Mouse (Mus musculus): ENCODE measurements around the gene Cltb. TPM values are rescaled to one million over a fixed set of nuclear protein-coding genes. Genes with fewer than 3 reads are reported as not detected.

Gene Cltb
- total RNA-seq, 1 experiment = 49.5 TPM

- Histone ChIP-seq H3K9me3 (ENCODE audit: control insufficient read depth, insufficient read depth, low read depth, low read length) (no peaks in the 10 kb centered on the region), H3K4me1 (ENCODE audit: control insufficient read depth in 2 of 2, insufficient read depth in 2 of 2, low read length in 2 of 2, poor library complexity in 1 of 2) (peaks cover 15 to 40% of the 10 kb centered on the region in 2 experiments; a peak in 3 of 4 replicates), H3K9ac (ENCODE audit: insufficient read depth, low read depth, low read length, poor library complexity, severe bottlenecking) (no peak overlapping the region), H3K4me3 (ENCODE audit: insufficient read depth in 1 of 2, low read depth in 1 of 2, low read length in 2 of 2, poor library complexity in 1 of 2, severe bottlenecking in 1 of 2) (no peak overlapping the region), H3K27ac (ENCODE audit: insufficient read depth, low read depth, low read length, poor library complexity, severe bottlenecking) (peak overlapping the region; percentile 26; the same call in 1 of the 2 replicates), H3K36me3 (ENCODE audit: control insufficient read depth, insufficient read depth, low read length, poor library complexity, severe bottlenecking) (no peaks in the 10 kb centered on the region)
- in situ Hi-C loops (cut with MboI; ENCODE audit: low sequenced_read_pairs in 2 of 2, unreplicated experiment in 2 of 2) = no loop called here
- DNase-seq (ENCODE audit: low read depth, low spot score) = peak; percentile 44
- TF ChIP-seq ZNF384 (IDR thresholded peaks at IDR 0.05; ENCODE audit: low read depth, low read length) = no peak
- no peak for TF ChIP-seq CHD2 (IDR thresholded peaks at IDR 0.05; ENCODE audit: low read depth, low read length)
- no peak for TF ChIP-seq MAFK (IDR thresholded peaks at IDR 0.05; ENCODE audit: insufficient read depth, low read depth, low read length)
- no peak for TF ChIP-seq ZC3H11A (IDR thresholded peaks at IDR 0.05; ENCODE audit: borderline replicate concordance, low read depth, low read length)
- no peak for TF ChIP-seq HCFC1 (IDR thresholded peaks at IDR 0.05; ENCODE audit: borderline replicate concordance, insufficient read depth, low read length)
Observed at GRCm38 (mm10) chr13:54608666-54609065, 2.5 kb downstream of the Cltb start.

- Histone ChIP-seq H3K27ac (ENCODE audit: insufficient read depth, low read depth, low read length, poor library complexity, severe bottlenecking) (no peak overlapping the region; the same call in 1 of the 2 replicates), H3K4me3 (ENCODE audit: insufficient read depth in 1 of 2, low read depth in 1 of 2, low read length in 2 of 2, poor library complexity in 1 of 2, severe bottlenecking in 1 of 2) (no peak overlapping the region), H3K9me3 (ENCODE audit: control insufficient read depth, insufficient read depth, low read depth, low read length) (no peaks in the 10 kb centered on the region), H3K9ac (ENCODE audit: insufficient read depth, low read depth, low read length, poor library complexity, severe bottlenecking) (no peak overlapping the region), H3K36me3 (ENCODE audit: control insufficient read depth, insufficient read depth, low read length, poor library complexity, severe bottlenecking) (no peaks in the 10 kb centered on the region), H3K4me1 (ENCODE audit: control insufficient read depth in 2 of 2, insufficient read depth in 2 of 2, low read length in 2 of 2, poor library complexity in 1 of 2) (peaks cover 17 to 44% of the 10 kb centered on the region in 2 experiments; a peak in 3 of 4 replicates)
- DNase-seq (ENCODE audit: low read depth, low spot score) = no peak
- no peak for TF ChIP-seq CHD2 (IDR thresholded peaks at IDR 0.05; ENCODE audit: low read depth, low read length)
- no peak for TF ChIP-seq HCFC1 (IDR thresholded peaks at IDR 0.05; ENCODE audit: borderline replicate concordance, insufficient read depth, low read length)
- no peak for TF ChIP-seq ZC3H11A (IDR thresholded peaks at IDR 0.05; ENCODE audit: borderline replicate concordance, low read depth, low read length)
- no peak for TF ChIP-seq MAFK (IDR thresholded peaks at IDR 0.05; ENCODE audit: insufficient read depth, low read depth, low read length)
- no peak for TF ChIP-seq ZNF384 (IDR thresholded peaks at IDR 0.05; ENCODE audit: low read depth, low read length)
- in situ Hi-C loops (cut with MboI; ENCODE audit: low sequenced_read_pairs in 2 of 2, unreplicated experiment in 2 of 2) = no loop called here
Observed at GRCm38 (mm10) chr13:54608002-54608401, 3.1 kb downstream of the Cltb start.

- H3K4me1 ChIP-seq (ENCODE audit: control insufficient read depth in 2 of 2, insufficient read depth in 2 of 2, low read length in 2 of 2, poor library complexity in 1 of 2) = peaks cover 17 to 51% of the 10 kb centered on the region in 2 experiments; a peak in 3 of 4 replicates
- in situ Hi-C loops (cut with MboI; ENCODE audit: low sequenced_read_pairs in 2 of 2, unreplicated experiment in 2 of 2) = no loop called here
- H3K27ac ChIP-seq (ENCODE audit: insufficient read depth, low read depth, low read length, poor library complexity, severe bottlenecking) = 0 out of 2 replicates have a peak overlapping the region, but pooled peaks have one; percentile 24
- no peaks in the 10 kb centered on the region for H3K36me3 ChIP-seq (ENCODE audit: control insufficient read depth, insufficient read depth, low read length, poor library complexity, severe bottlenecking)
- DNase-seq (ENCODE audit: low read depth, low spot score) = no peak
- peak overlapping the region; percentile 28; the same call in 1 of the 2 replicates for H3K9ac ChIP-seq (ENCODE audit: insufficient read depth, low read depth, low read length, poor library complexity, severe bottlenecking)
- H3K9me3 ChIP-seq (ENCODE audit: control insufficient read depth, insufficient read depth, low read depth, low read length) = no peaks in the 10 kb centered on the region
- TF ChIP-seq HCFC1 (IDR thresholded peaks at IDR 0.05; ENCODE audit: borderline replicate concordance, insufficient read depth, low read length) = no peak
- TF ChIP-seq CHD2 (IDR thresholded peaks at IDR 0.05; ENCODE audit: low read depth, low read length) = no peak
- no peak for TF ChIP-seq ZNF384 (IDR thresholded peaks at IDR 0.05; ENCODE audit: low read depth, low read length)
- no peak for TF ChIP-seq MAFK (IDR thresholded peaks at IDR 0.05; ENCODE audit: insufficient read depth, low read depth, low read length)
- no peak for TF ChIP-seq ZC3H11A (IDR thresholded peaks at IDR 0.05; ENCODE audit: borderline replicate concordance, low read depth, low read length)
- no peak overlapping the region for H3K4me3 ChIP-seq (ENCODE audit: insufficient read depth in 1 of 2, low read depth in 1 of 2, low read length in 2 of 2, poor library complexity in 1 of 2, severe bottlenecking in 1 of 2)
Observed at GRCm38 (mm10) chr13:54607204-54607603, 3.9 kb downstream of the Cltb start.

- no peaks in the 10 kb centered on the region for H3K36me3 ChIP-seq (ENCODE audit: control insufficient read depth, insufficient read depth, low read length, poor library complexity, severe bottlenecking)
- in situ Hi-C loops (cut with MboI; ENCODE audit: low sequenced_read_pairs in 2 of 2, unreplicated experiment in 2 of 2) = no loop called here
- TF ChIP-seq ZC3H11A (IDR thresholded peaks at IDR 0.05; ENCODE audit: borderline replicate concordance, low read depth, low read length) (no peak), ZNF384 (IDR thresholded peaks at IDR 0.05; ENCODE audit: low read depth, low read length) (no peak), HCFC1 (IDR thresholded peaks at IDR 0.05; ENCODE audit: borderline replicate concordance, insufficient read depth, low read length) (no peak)
- no peaks in the 10 kb centered on the region for H3K9me3 ChIP-seq (ENCODE audit: control insufficient read depth, insufficient read depth, low read depth, low read length)
- no peak overlapping the region for H3K4me3 ChIP-seq (ENCODE audit: insufficient read depth in 1 of 2, low read depth in 1 of 2, low read length in 2 of 2, poor library complexity in 1 of 2, severe bottlenecking in 1 of 2)
- H3K27ac ChIP-seq (ENCODE audit: insufficient read depth, low read depth, low read length, poor library complexity, severe bottlenecking) = peak overlapping the region; percentile 23; the same call in 1 of the 2 replicates
- H3K9ac ChIP-seq (ENCODE audit: insufficient read depth, low read depth, low read length, poor library complexity, severe bottlenecking) = peak overlapping the region; percentile 23; the same call in 1 of the 2 replicates
- DNase-seq (ENCODE audit: low read depth, low spot score) = no peak
- peaks cover 16 to 54% of the 10 kb centered on the region in 2 experiments; a peak in 3 of 4 replicates for H3K4me1 ChIP-seq (ENCODE audit: control insufficient read depth in 2 of 2, insufficient read depth in 2 of 2, low read length in 2 of 2, poor library complexity in 1 of 2)
Observed at GRCm38 (mm10) chr13:54605426-54605825, 5.7 kb downstream of the Cltb start.

Measured in ES-E14 (cell line).